8 mouse cellular contexts compared by ENCODE assay signal in genomic region chr17:26202737-26203136, GRCm38 (mm10). TPM values are rescaled to one million over a fixed set of nuclear protein-coding genes. Genes with fewer than 3 reads are reported as not detected.
DNase-seq lines count a peak whose midpoint lies in the region; ATAC-seq lines count a peak whose summit lies in the region.

TSS of gene Rgs11 (plus strand) at chr17:26202951.

- ATAC-seq in kidney, embryonic 14.5 days (ENCODE audit: low FRiP score, low TSS enrichment), result no peak
- ATAC-seq in forebrain, embryonic 16.5 days, result no peak
- no peak for ATAC-seq in liver, embryonic 16.5 days (ENCODE audit: low read depth)
- no peak for ATAC-seq in neural tube, embryonic 14.5 days (ENCODE audit: low read depth)
- no peak for ATAC-seq in megakaryocyte-erythroid progenitor cell, adult 5-6 weeks (replicated peaks; ENCODE audit: low FRiP score, low TSS enrichment, poor library complexity, severe bottlenecking)

- H3K4me2 ChIP-seq in kidney, embryonic 14.5 days (replicated peaks; ENCODE audit: low read depth, low read length), result peak within 1 kb of the TSS; percentile 88
- H3K4me2 ChIP-seq in forebrain, embryonic 16.5 days (ENCODE audit: low read length), result peak within 1 kb of the TSS; percentile 81
- H3K4me2 ChIP-seq in liver, embryonic 16.5 days (ENCODE audit: low read depth, low read length), result peak within 1 kb of the TSS; percentile 96
- peak within 1 kb of the TSS; percentile 93 for H3K4me2 ChIP-seq in neural tube, embryonic 14.5 days (ENCODE audit: low read depth, low read length)

- no peaks in the 10 kb centered on the region for H3K9me3 ChIP-seq in kidney, embryonic 14.5 days (ENCODE audit: control insufficient read depth, low read length)
- H3K9me3 ChIP-seq in forebrain, embryonic 16.5 days (ENCODE audit: control insufficient read depth, low read length), result no peaks in the 10 kb centered on the region
- no peaks in the 10 kb centered on the region for H3K9me3 ChIP-seq in liver, embryonic 16.5 days (replicated peaks; ENCODE audit: control insufficient read depth, low read length)
- no peaks in the 10 kb centered on the region for H3K9me3 ChIP-seq in neural tube, embryonic 14.5 days (ENCODE audit: control insufficient read depth, low read length)

- peak within 1 kb of the TSS; percentile 50 for H3K9ac ChIP-seq in kidney, embryonic 14.5 days (ENCODE audit: low read depth, low read length)
- H3K9ac ChIP-seq in forebrain, embryonic 16.5 days (replicated peaks; ENCODE audit: low read depth, low read length), result peak within 1 kb of the TSS; percentile 12; the same call in 1 of the 2 replicates
- H3K9ac ChIP-seq in liver, embryonic 16.5 days (ENCODE audit: low read depth, low read length), result 0 out of 2 replicates have a peak within 1 kb of the TSS, but pooled peaks have one; percentile 4
- peak within 1 kb of the TSS; percentile 44 for H3K9ac ChIP-seq in neural tube, embryonic 14.5 days (replicated peaks; ENCODE audit: low read depth, low read length)

- peaks cover 16% of the 10 kb centered on the region for H3K4me1 ChIP-seq in kidney, embryonic 14.5 days (ENCODE audit: control insufficient read depth, insufficient read depth, low read length)
- H3K4me1 ChIP-seq in forebrain, embryonic 16.5 days (replicated peaks; ENCODE audit: control insufficient read depth, insufficient read depth, low read length), result peaks cover 17% of the 10 kb centered on the region
- H3K4me1 ChIP-seq in liver, embryonic 16.5 days (ENCODE audit: control insufficient read depth, low read depth, low read length), result peaks cover 56% of the 10 kb centered on the region
- H3K4me1 ChIP-seq in neural tube, embryonic 14.5 days (ENCODE audit: control insufficient read depth, insufficient read depth, low read length), result 0 out of 2 replicates have a peak, but pooled peaks cover 8% of the 10 kb centered on the region

- H3K36me3 ChIP-seq in kidney, embryonic 14.5 days (ENCODE audit: control insufficient read depth, insufficient read depth, low read length), result peaks cover 2% of the 10 kb centered on the region; the same call in 1 of the 2 replicates
- H3K36me3 ChIP-seq in forebrain, embryonic 16.5 days (ENCODE audit: control insufficient read depth, insufficient read depth), result 0 out of 2 replicates have a peak, but pooled peaks cover 2% of the 10 kb centered on the region
- no peaks in the 10 kb centered on the region for H3K36me3 ChIP-seq in liver, embryonic 16.5 days (ENCODE audit: control insufficient read depth, insufficient read depth)
- 0 out of 2 replicates have a peak, but pooled peaks cover 2% of the 10 kb centered on the region for H3K36me3 ChIP-seq in neural tube, embryonic 14.5 days (ENCODE audit: control insufficient read depth, insufficient read depth, low read length)

- H3K4me3 ChIP-seq in kidney, embryonic 14.5 days (ENCODE audit: low read length), result peak within 1 kb of the TSS; percentile 50
- peak within 1 kb of the TSS; percentile 48 for H3K4me3 ChIP-seq in forebrain, embryonic 16.5 days (replicated peaks; ENCODE audit: low read length)
- peak within 1 kb of the TSS; percentile 61 for H3K4me3 ChIP-seq in liver, embryonic 16.5 days (ENCODE audit: low read depth, low read length)
- H3K4me3 ChIP-seq in neural tube, embryonic 14.5 days (ENCODE audit: low read depth, low read length), result peak within 1 kb of the TSS; percentile 33

- WGBS in kidney, embryonic 14.5 days, result 3% methylated on average over 21 of the region's 22 CpGs
- WGBS in forebrain, embryonic 16.5 days, result 4% methylated on average over 21 of the region's 22 CpGs
- 1% methylated on average over 22 of the region's 22 CpGs for WGBS in liver, embryonic 16.5 days (ENCODE audit: insufficient replicate concordance)
- WGBS in neural tube, embryonic 14.5 days, result 2% methylated on average over 21 of the region's 22 CpGs

- peaks cover 42% of the 10 kb centered on the region for H3K27me3 ChIP-seq in kidney, embryonic 14.5 days (ENCODE audit: control insufficient read depth, insufficient read depth, low read length)
- H3K27me3 ChIP-seq in forebrain, embryonic 16.5 days (replicated peaks; ENCODE audit: control insufficient read depth, insufficient read depth, low read length), result peaks cover 30% of the 10 kb centered on the region
- peaks cover 61% of the 10 kb centered on the region for H3K27me3 ChIP-seq in liver, embryonic 16.5 days (ENCODE audit: control insufficient read depth, insufficient read depth, low read depth, low read length)
- H3K27me3 ChIP-seq in neural tube, embryonic 14.5 days (ENCODE audit: control insufficient read depth, insufficient read depth, low read length), result peaks cover 32% of the 10 kb centered on the region

- no peak within 1 kb of the TSS for H3K27ac ChIP-seq in kidney, embryonic 14.5 days (ENCODE audit: low read depth, low read length)
- H3K27ac ChIP-seq in forebrain, embryonic 16.5 days (ENCODE audit: low read length), result no peak within 1 kb of the TSS
- no peak within 1 kb of the TSS for H3K27ac ChIP-seq in liver, embryonic 16.5 days (ENCODE audit: low read length)
- no peak within 1 kb of the TSS for H3K27ac ChIP-seq in neural tube, embryonic 14.5 days (ENCODE audit: low read depth, low read length)

- no peak for DNase-seq in kidney, adult 8-10 months
- no peak for DNase-seq in adrenal gland, adult 8-10 months
- DNase-seq in kidney, postnatal 10 days, result peak; percentile 58

RNA-seq across cellular contexts. Expression of gene Rgs11, which starts in this region (rescaled TPM):
- polyA plus RNA-seq in kidney, embryonic 14.5 days (2014; fragmentation: Nextera tagmentation; extraction: Ambion mirVana), result 5.2 and 5.9 TPM in 2 replicates
- 100 to 1,000 TPM in 2 of 4 experiments, 10 to 100 TPM in 2; 47.1 to 158 (median 93.6) TPM for total RNA-seq in adrenal gland, adult 8-10 months (2022)
- 5.9 and 9.5 TPM in 2 replicates for polyA plus RNA-seq in forebrain, embryonic 16.5 days (2015; fragmentation: Nextera tagmentation; extraction: Ambion mirVana)
- polyA plus RNA-seq in liver, embryonic 16.5 days (2015; fragmentation: Nextera tagmentation; extraction: Ambion mirVana), result 0.48 and 0.63 TPM in 2 replicates
- polyA plus RNA-seq in neural tube, embryonic 14.5 days (2014; fragmentation: Nextera tagmentation; extraction: Ambion mirVana), result 18.9 and 19.9 TPM in 2 replicates
- total RNA-seq in megakaryocyte-erythroid progenitor cell, adult 5-6 weeks (2014; fragmentation: Nextera tagmentation), result 1.4 TPM in 1 of 2 replicates, not detected in the other
- not detected in 2 replicates for total RNA-seq in megakaryocyte-erythroid progenitor cell, adult 5-6 weeks (2017)

Comparison
In these comparisons a context has a peak if more than half of its experiments do, and no peak if none do; other contexts are left out.
1. RNA of gene Rgs11 (total RNA-seq): 47.1 to 158 TPM in adrenal gland, adult 8-10 months; 1.4 TPM in megakaryocyte-erythroid progenitor cell, adult 5-6 weeks; every median in the first group is over 10 times any median in the second.
2. Peak in every context shown above with its lines, with median percentiles within 50 percentile points of each other: H3K4me2 ChIP-seq, H3K4me3 ChIP-seq and H3K9ac ChIP-seq.